Mouse (Mus musculus) skeletal muscle tissue, adult 2 months (tissue): ENCODE results near the gene Tmc1.

ENCODE experiments used
- DNase-seq: peaks from one replicate; pipeline ENCODE4 v3.0.0-alpha.2; 2012; ENCODE audit warnings: low read depth, low spot score

Tmc1 gene

GRCm38 (mm10) chr19:20799460-20799859, 154.5 kb downstream of the Tmc1 start:
- no peak for DNase-seq

- no peak for DNase-seq
Measured at GRCm38 (mm10) chr19:20797558-20798101, 156.4 kb downstream of the Tmc1 start.

- DNase-seq = no peak
Measured at GRCm38 (mm10) chr19:20796001-20796400, 158.0 kb downstream of the Tmc1 start.

- no peak for DNase-seq
Measured at GRCm38 (mm10) chr19:20794999-20795398, 159.0 kb downstream of the Tmc1 start.

GRCm38 (mm10) chr19:20792811-20793210, 161.2 kb downstream of the Tmc1 start:
- no peak for DNase-seq

GRCm38 (mm10) chr19:20787289-20787688, 166.7 kb downstream of the Tmc1 start:
- DNase-seq = no peak

GRCm38 (mm10) chr19:20775681-20776080, 178.3 kb downstream of the Tmc1 start:
- DNase-seq = no peak

- no peak for DNase-seq
Measured at GRCm38 (mm10) chr19:20773941-20774340, 180.1 kb downstream of the Tmc1 start.

- DNase-seq = peak; percentile 2
Measured at GRCm38 (mm10) chr19:20764214-20764613, 189.8 kb downstream of the Tmc1 start.

- no peak for DNase-seq
Measured at GRCm38 (mm10) chr19:20761675-20762426, 192.2 kb downstream of the Tmc1 start.

GRCm38 (mm10) chr19:20761119-20761518, 192.9 kb downstream of the Tmc1 start:
- no peak for DNase-seq

- no peak for DNase-seq
Measured at GRCm38 (mm10) chr19:20744630-20745029, 209.4 kb downstream of the Tmc1 start.
